Mouse (Mus musculus) forebrain, postnatal 0 days (tissue): ENCODE data around the gene Adarb2. TPM values are rescaled to one million over a fixed set of nuclear protein-coding genes. Genes with fewer than 3 reads are reported as not detected.

ENCODE experiments used
- ATAC-seq: fragments of 200-750 bp; cut with Nextera tagmentation; 2 replicates; pipeline ENCODE4 v1.8.0; 2017; ENCODE audit warnings: mild to moderate bottlenecking, moderate library complexity
- DNase-seq: peaks from one replicate; pipeline ENCODE4 v3.0.0-alpha.2; 2015
- H3K27ac ChIP-seq: fragments of 300-500 bp; sonication (generic); 2 replicates; pipeline ENCODE4 v1.5.1; 2014; ENCODE audit warnings: low read depth, mild to moderate bottlenecking, antibody characterized with exemption, low read length, moderate library complexity, mixed read lengths
- H3K27me3 ChIP-seq: fragments of 300-500 bp; sonication (generic); 2 replicates; pipeline ENCODE4 v1.6.1; 2014; ENCODE audit warnings: mild to moderate bottlenecking, low read length, mixed read lengths; ENCODE audit not compliant: insufficient read depth
- H3K36me3 ChIP-seq: fragments of 300-500 bp; sonication (generic); 2 replicates; pipeline ENCODE4 v1.6.1; 2014; ENCODE audit warnings: mild to moderate bottlenecking, moderate library complexity; ENCODE audit not compliant: insufficient read depth
- H3K4me1 ChIP-seq: fragments of 300-500 bp; sonication (generic); 2 replicates; pipeline ENCODE4 v1.6.1; 2014; ENCODE audit warnings: antibody characterized with exemption; ENCODE audit not compliant: insufficient read depth
- H3K4me2 ChIP-seq: fragments of 300-500 bp; sonication (generic); 2 replicates; pipeline ENCODE4 v1.6.1; 2014; ENCODE audit warnings: low read depth, mild to moderate bottlenecking, moderate library complexity
- H3K4me3 ChIP-seq: fragments of 300-500 bp; sonication (generic); 2 replicates; pipeline ENCODE4 v1.5.1; 2014; ENCODE audit warnings: low read depth, low read length, mixed read lengths
- H3K9ac ChIP-seq: fragments of 300-500 bp; sonication (generic); 2 replicates; pipeline ENCODE4 v1.6.1; 2014; ENCODE audit warnings: mild to moderate bottlenecking
- H3K9me3 ChIP-seq: fragments of 300-500 bp; sonication (generic); 2 replicates; pipeline ENCODE4 v1.6.1; 2016; ENCODE audit warnings: low read length
- CTCF ChIP-seq: sonication (generic); IDR thresholded peaks from 2 replicates; pipeline ENCODE4 v1.5.1; 2016; ENCODE audit warnings: antibody characterized with exemption, control low read depth, low read depth
- WGBS: fragments of 180-500 bp; shearing (Covaris S2); extraction: QIAGEN DNeasy Blood & Tissue Kit; methylation state at CpG from one replicate; pipeline ENCODE4 v1.1.7; 2014; 5-methylcytosine and 5-hydroxymethylcytosine counted together
- polyA plus RNA-seq: library from polyadenylated mRNA; unstranded; fragments of >200 nt; fragmentation: Nextera tagmentation; extraction: Ambion mirVana; gene quantifications from 2 replicates; pipeline ENCODE4 v1.2.1, GENCODE M21; 2015
- total RNA-seq: library from RNA; depleted of rRNA; stranded (reverse); fragments of >200 nt; gene quantifications from 2 replicates; pipeline ENCODE4 v1.2.3, GENCODE M21; 2014

Gene Adarb2
- total and polyA plus RNA-seq, 2 experiments from 2014 or later, result 13.1 to 46.9 TPM

GRCm38 (mm10) chr13:8467591-8468366 is 265.1 kb downstream of the Adarb2 start:
- no peak overlapping the region for H3K9ac ChIP-seq
- no peaks in the 10 kb centered on the region for H3K9me3 ChIP-seq
- no peak overlapping the region for H3K27ac ChIP-seq
- no peaks in the 10 kb centered on the region for H3K4me1 ChIP-seq
- H3K4me2 ChIP-seq, result no peak overlapping the region
- DNase-seq (no peak), ATAC-seq (no peak)
- no peaks in the 10 kb centered on the region for H3K27me3 ChIP-seq
- H3K36me3 ChIP-seq, result no peaks in the 10 kb centered on the region
- TF ChIP-seq CTCF, result no peak
- 48% methylated on average over 12 of the region's 12 CpGs for WGBS
- H3K4me3 ChIP-seq, result no peak overlapping the region

GRCm38 (mm10) chr13:8476237-8476636 is 273.6 kb downstream of the Adarb2 start:
- Histone ChIP-seq H3K4me2 (no peak overlapping the region), H3K9me3 (no peaks in the 10 kb centered on the region), H3K27me3 (no peaks in the 10 kb centered on the region), H3K4me3 (no peak overlapping the region), H3K9ac (no peak overlapping the region), H3K4me1 (no peaks in the 10 kb centered on the region), H3K36me3 (no peaks in the 10 kb centered on the region), H3K27ac (no peak overlapping the region)
- ATAC-seq, result peak; percentile 53
- no peak for TF ChIP-seq CTCF
- WGBS, result 63% methylated on average over 3 of the region's 3 CpGs
- DNase-seq, result peak; percentile 38

- DNase-seq (no peak), ATAC-seq (no peak)
- 92% methylated on average over 1 of the region's 1 CpGs for WGBS
- Histone ChIP-seq H3K9ac (no peak overlapping the region), H3K4me1 (no peaks in the 10 kb centered on the region), H3K9me3 (no peaks in the 10 kb centered on the region), H3K4me2 (no peak overlapping the region), H3K27ac (no peak overlapping the region), H3K27me3 (no peaks in the 10 kb centered on the region), H3K36me3 (no peaks in the 10 kb centered on the region), H3K4me3 (no peak overlapping the region)
- TF ChIP-seq CTCF, result no peak
Measured at GRCm38 (mm10) chr13:8478731-8479130, 276.1 kb downstream of the Adarb2 start.

- Histone ChIP-seq H3K4me2 (no peak overlapping the region), H3K9ac (no peak overlapping the region), H3K9me3 (no peaks in the 10 kb centered on the region), H3K27ac (no peak overlapping the region), H3K27me3 (no peaks in the 10 kb centered on the region), H3K4me1 (peaks cover under 1% of the 10 kb centered on the region; the same call in 1 of the 2 replicates), H3K36me3 (no peaks in the 10 kb centered on the region), H3K4me3 (no peak overlapping the region)
- DNase-seq (no peak), ATAC-seq (no peak)
- TF ChIP-seq CTCF, result no peak
Measured at GRCm38 (mm10) chr13:8479970-8480369, 277.3 kb downstream of the Adarb2 start.

GRCm38 (mm10) chr13:8481347-8481746 is 278.7 kb downstream of the Adarb2 start:
- H3K9me3 ChIP-seq, result no peaks in the 10 kb centered on the region
- H3K27ac ChIP-seq, result no peak overlapping the region
- DNase-seq, result no peak
- H3K9ac ChIP-seq, result no peak overlapping the region
- H3K4me1 ChIP-seq, result peaks cover 4% of the 10 kb centered on the region; the same call in 1 of the 2 replicates
- H3K4me3 ChIP-seq, result no peak overlapping the region
- TF ChIP-seq CTCF, result no peak
- ATAC-seq, result no peak
- H3K4me2 ChIP-seq, result no peak overlapping the region
- no peaks in the 10 kb centered on the region for H3K36me3 ChIP-seq
- H3K27me3 ChIP-seq, result no peaks in the 10 kb centered on the region
- WGBS, result 37% methylated on average over 3 of the region's 3 CpGs

GRCm38 (mm10) chr13:8484592-8485272 is 282.1 kb downstream of the Adarb2 start:
- Histone ChIP-seq H3K4me2 (no peak overlapping the region), H3K4me3 (no peak overlapping the region), H3K4me1 (peaks cover 4% of the 10 kb centered on the region; the same call in 1 of the 2 replicates), H3K9me3 (no peaks in the 10 kb centered on the region), H3K27ac (no peak overlapping the region), H3K9ac (no peak overlapping the region), H3K36me3 (no peaks in the 10 kb centered on the region), H3K27me3 (no peaks in the 10 kb centered on the region)
- ATAC-seq (peak; percentile 84), DNase-seq (peak; percentile 70)
- 13% methylated on average over 4 of the region's 4 CpGs for WGBS
- TF ChIP-seq CTCF, result no peak
